Mouse (Mus musculus) liver, postnatal 0 days (tissue): ENCODE measurements around the gene Tmem156.

Experiments
- CTCF ChIP-seq: sonication (generic); IDR thresholded peaks from 2 replicates; pipeline ENCODE4 v1.5.1; 2016; ENCODE audit warnings: antibody characterized with exemption, low read depth
- EP300 ChIP-seq: IDR thresholded peaks from 2 replicates; pipeline ENCODE4 v1.6.1; 2016; ENCODE audit warnings: antibody characterized with exemption, low read depth, mild to moderate bottlenecking

GRCm38 (mm10) chr5:65081836-65082235 lies 10.1 kb downstream of the Tmem156 start:
- TF ChIP-seq CTCF (no peak), EP300 (no peak)
